Mouse (Mus musculus) cortical plate, adult 2 months (tissue): ENCODE results near the gene B4gat1.

Experiments
- CTCF ChIP-seq: fragments of 200-500 bp; IDR thresholded peaks from 2 replicates; pipeline ENCODE4 v1.5.1; 2011; ENCODE audit warnings: mild to moderate bottlenecking, control low read depth, low read length; ENCODE audit not compliant: insufficient read depth; ENCODE audit errors: extremely low read depth
- POLR2A ChIP-seq: fragments of 200-500 bp; IDR thresholded peaks from 2 replicates; pipeline ENCODE4 v1.6.1; 2011; ENCODE audit warnings: mild to moderate bottlenecking, low read length, control low read depth; ENCODE audit not compliant: insufficient read depth; ENCODE audit errors: extremely low read depth

- no peak for TF ChIP-seq CTCF
- no peak for TF ChIP-seq POLR2A
Measured at GRCm38 (mm10) chr19:5041588-5041987, 3.0 kb downstream of the B4gat1 start.
